Mouse (Mus musculus) testis, adult 2 months (tissue): Measurements from ENCODE around the gene Sacs.

Experiments used
- CTCF ChIP-seq: fragments of 200-500 bp; IDR thresholded peaks from 2 replicates; pipeline ENCODE4 v1.5.1; 2012; ENCODE audit warnings: low read depth, mild to moderate bottlenecking, inconsistent platforms, low read length, moderate library complexity; ENCODE audit not compliant: control insufficient read depth, insufficient read depth, insufficient replicate concordance
- POLR2A ChIP-seq: fragments of 200-500 bp; IDR thresholded peaks from 2 replicates; pipeline ENCODE4 v1.6.1; 2012; ENCODE audit warnings: low read depth, mild to moderate bottlenecking, inconsistent platforms, low read length, moderate library complexity; ENCODE audit not compliant: control insufficient read depth

GRCm38 (mm10) chr14:61124755-61125154 is 13.5 kb upstream of the Sacs start:
- TF ChIP-seq CTCF (no peak), POLR2A (no peak)
